Mouse (Mus musculus): Measurements from ENCODE around the gene Tgfbr3.

Tgfbr3 gene

GRCm38 (mm10) chr5:107143406-107143805, 146.0 kb downstream of the Tgfbr3 start:
- no peak for DNase-seq

- no peak for DNase-seq
Observed at GRCm38 (mm10) chr5:107142791-107143190, 146.6 kb downstream of the Tgfbr3 start.

GRCm38 (mm10) chr5:107141375-107141774, 148.1 kb downstream of the Tgfbr3 start:
- DNase-seq = no peak

GRCm38 (mm10) chr5:107139800-107140651, 149.4 kb downstream of the Tgfbr3 start:
- no peak for DNase-seq

- DNase-seq = no peak
Observed at GRCm38 (mm10) chr5:107133336-107133735, 156.1 kb downstream of the Tgfbr3 start.

GRCm38 (mm10) chr5:107132231-107132630, 157.2 kb downstream of the Tgfbr3 start:
- DNase-seq = no peak

- DNase-seq = no peak
Observed at GRCm38 (mm10) chr5:107129304-107129703, 160.1 kb downstream of the Tgfbr3 start.

GRCm38 (mm10) chr5:107126561-107126960, 162.9 kb downstream of the Tgfbr3 start:
- DNase-seq = no peak

- no peak for DNase-seq
Observed at GRCm38 (mm10) chr5:107125131-107125530, 164.3 kb downstream of the Tgfbr3 start.

GRCm38 (mm10) chr5:107124531-107124930, 164.9 kb downstream of the Tgfbr3 start:
- DNase-seq = no peak

GRCm38 (mm10) chr5:107122622-107123021, 166.8 kb downstream of the Tgfbr3 start:
- DNase-seq = no peak

GRCm38 (mm10) chr5:107121086-107121485, 168.3 kb downstream of the Tgfbr3 start:
- DNase-seq = no peak

- no peak for DNase-seq
Observed at GRCm38 (mm10) chr5:107120624-107121023, 168.8 kb downstream of the Tgfbr3 start.

- DNase-seq = no peak
Observed at GRCm38 (mm10) chr5:107119896-107120295, 169.5 kb downstream of the Tgfbr3 start.

GRCm38 (mm10) chr5:107116821-107117220, 172.6 kb downstream of the Tgfbr3 start:
- no peak for DNase-seq

GRCm38 (mm10) chr5:107112656-107113275, 176.7 kb downstream of the Tgfbr3 start:
- DNase-seq = no peak

GRCm38 (mm10) chr5:107111802-107112201, 177.6 kb downstream of the Tgfbr3 start:
- DNase-seq = no peak

GRCm38 (mm10) chr5:107110880-107111520, 178.4 kb downstream of the Tgfbr3 start:
- no peak for DNase-seq

- no peak for DNase-seq
Observed at GRCm38 (mm10) chr5:107110089-107110879, 179.1 kb downstream of the Tgfbr3 start.

- DNase-seq = no peak
Observed at GRCm38 (mm10) chr5:107109416-107109815, 180.0 kb downstream of the Tgfbr3 start.

- DNase-seq = no peak
Observed at GRCm38 (mm10) chr5:107106793-107107192, 182.6 kb downstream of the Tgfbr3 start.

- no peak for DNase-seq
Observed at GRCm38 (mm10) chr5:107106139-107106538, 183.3 kb downstream of the Tgfbr3 start.

- no peak for DNase-seq
Observed at GRCm38 (mm10) chr5:107103591-107103990, 185.8 kb downstream of the Tgfbr3 start.

Data from thymus, postnatal 4 days (tissue).